ENCODE assay signal across 13 mouse cellular contexts in the genomic region with DNA sequence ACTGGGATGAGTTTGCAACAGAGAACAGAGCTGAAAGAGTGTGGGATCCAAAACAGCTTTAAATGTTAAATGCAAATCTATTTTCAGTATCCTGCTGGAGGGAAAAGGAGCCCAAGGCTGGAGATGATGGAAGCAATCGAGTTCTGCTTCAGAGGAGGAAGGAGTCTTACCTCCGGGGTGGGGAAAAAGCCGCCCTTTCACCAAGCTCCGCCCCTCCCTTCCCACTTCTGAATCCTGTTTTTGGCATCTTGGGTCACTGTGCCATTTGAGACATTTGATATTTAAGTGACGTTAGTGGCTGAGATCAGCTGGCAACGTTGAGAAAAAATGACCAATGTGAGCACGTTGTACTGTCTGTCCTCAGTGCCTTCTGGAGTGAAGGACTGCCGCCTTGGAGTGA. TPM values are rescaled to one million over a fixed set of nuclear protein-coding genes. Genes with fewer than 3 reads are reported as not detected.
DNase-seq lines count a peak whose midpoint lies in the region; ATAC-seq and TF ChIP-seq lines count a peak whose summit lies in the region.
"Had no signal": no experiment of that assay in that cellular context is flagged by ENCODE, and none has a peak within 500 bp of the region (broad histone marks: within the 10 kb centered on the region; RNA-seq: fewer than 3 reads in every experiment).

No protein-coding gene starts in this region.

- intact Hi-C loops in gastrocnemius, postnatal 14 days (cut with DNase I; ENCODE audit: low total_unique reads): no loop called here

- no peak overlapping the region for H3K4me2 ChIP-seq in midbrain, postnatal 0 days (ENCODE audit: low read depth, low read length, poor library complexity, severe bottlenecking)
- H3K4me2 ChIP-seq: embryonic facial prominence, embryonic 13.5 days; heart, embryonic 13.5 days; liver, embryonic 11.5 days had no signal

- no peak overlapping the region for H3K27ac ChIP-seq in midbrain, postnatal 0 days (ENCODE audit: low read depth, low read length)
- H3K27ac ChIP-seq: embryonic facial prominence, embryonic 13.5 days; heart, embryonic 13.5 days; midbrain, embryonic 10.5 days had no signal

- no peak overlapping the region for H3K4me3 ChIP-seq in midbrain, postnatal 0 days (ENCODE audit: low read depth, low read length)
- H3K4me3 ChIP-seq: embryonic facial prominence, embryonic 13.5 days; heart, embryonic 13.5 days; midbrain, embryonic 10.5 days had no signal

- H3K27me3 ChIP-seq in midbrain, postnatal 0 days (ENCODE audit: insufficient read depth, low read length): no peaks in the 10 kb centered on the region

- no peak for ATAC-seq in midbrain, postnatal 0 days (ENCODE audit: low FRiP score)

- H3K36me3 ChIP-seq in midbrain, postnatal 0 days (ENCODE audit: insufficient read depth, low read length): no peaks in the 10 kb centered on the region
- H3K36me3 ChIP-seq: embryonic facial prominence, embryonic 13.5 days; heart, embryonic 13.5 days; midbrain, embryonic 10.5 days had no signal

- no peak overlapping the region for H3K9ac ChIP-seq in midbrain, postnatal 0 days (replicated peaks; ENCODE audit: low read length, poor library complexity, severe bottlenecking)
- H3K9ac ChIP-seq: embryonic facial prominence, embryonic 13.5 days; heart, embryonic 13.5 days had no signal

- no peaks in the 10 kb centered on the region for H3K9me3 ChIP-seq in midbrain, postnatal 0 days (ENCODE audit: low read length)
- H3K9me3 ChIP-seq: embryonic facial prominence, embryonic 13.5 days; heart, embryonic 13.5 days; midbrain, embryonic 10.5 days had no signal

- H3K4me1 ChIP-seq in midbrain, postnatal 0 days (ENCODE audit: insufficient read depth, low read length): peaks cover 5% of the 10 kb centered on the region; the same call in 1 of the 2 replicates

- TF ChIP-seq CTCF in midbrain, postnatal 0 days (IDR thresholded peaks at IDR 0.05): no peak

- peak; percentile 28 to 50 for DNase-seq in gastrocnemius, adult 8-10 months (ENCODE audit: low spot score in 2 of 2)
- DNase-seq in gastrocnemius, postnatal 14 days: no peak
- DNase-seq in lung, adult 18-20 months: peak; percentile 69 to 71
- DNase-seq in lung, postnatal 14 days: no peak
- peak; percentile 68 for DNase-seq in gastrocnemius, postnatal 25 days
- DNase-seq in telencephalon, adult 2 months (ENCODE audit: low read depth, low spot score): peak; percentile 65
- no peak for DNase-seq in midbrain, postnatal 0 days (ENCODE audit: low spot score)
- DNase-seq: cerebellum, adult 2 months; retina, postnatal 1 day had no signal

- 69% methylated on average over 8 of the region's 8 CpGs for WGBS in midbrain, postnatal 0 days

RNA-seq across cellular contexts. Expression of a gene that starts 8.9 kb away (rescaled TPM):
- total RNA-seq in gastrocnemius, adult 8-10 months (2022): 10 to 100 TPM in 3 of 4 experiments, 1 to 10 TPM in 1; 8.4 to 19.5 (median 11.2) TPM
- total RNA-seq in gastrocnemius, postnatal 14 days (2021): 10 to 100 TPM; 11.8 to 13.1 TPM
- 10 to 100 TPM in 1 of 2 experiments, 1 to 10 TPM in 1; 4.6 to 29.3 TPM for total RNA-seq in gastrocnemius, postnatal 25 days (2021)
- total RNA-seq in midbrain, postnatal 0 days (2014; rRNA removed): 27.3 and 29.7 TPM in 2 replicates
- 21.1 and 23.0 TPM in 2 replicates for polyA plus RNA-seq in midbrain, postnatal 0 days (2015; fragmentation: Nextera tagmentation; extraction: Ambion mirVana)

Comparison
In these comparisons a context has a peak if more than half of its experiments do, and no peak if none do; other contexts are left out.
1. DNase-seq: peak in gastrocnemius, adult 8-10 months (2 of 2), lung, adult 18-20 months (2 of 2), gastrocnemius, postnatal 25 days (single experiment) and telencephalon, adult 2 months (single experiment); none in gastrocnemius, postnatal 14 days (single experiment), lung, postnatal 14 days (single experiment) and midbrain, postnatal 0 days (single experiment).